Mouse (Mus musculus) heart, adult 11 months (tissue): Measurements from ENCODE around the gene Krt76.

ENCODE experiments used
- DNase-seq: peaks from one replicate; pipeline ENCODE4 v3.0.0; 2022

Krt76 gene

DNA sequence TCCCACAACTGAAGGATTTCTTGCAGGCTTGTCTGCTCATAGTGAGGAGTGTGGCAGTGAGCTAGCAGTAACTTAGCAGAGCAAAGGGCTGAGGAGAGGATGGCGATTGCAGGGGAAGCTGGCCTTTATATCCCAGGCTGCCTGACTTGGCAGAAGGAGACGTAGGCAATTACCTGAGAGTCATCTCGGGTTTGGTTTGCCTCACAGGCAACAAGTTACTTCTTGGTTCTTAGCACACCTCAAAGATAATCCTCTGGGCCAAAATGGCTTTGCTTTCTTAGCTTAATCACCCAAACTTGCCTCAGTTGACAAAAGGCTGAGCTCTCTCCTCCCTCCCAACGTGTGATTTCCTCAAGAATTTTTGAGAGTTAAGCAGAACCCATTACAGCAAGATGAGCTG, at the start of gene Krt76:
TSS of gene Krt76 (minus strand) at position 101 of the 400 bp plus-strand sequence.
- DNase-seq: no peak

DNA sequence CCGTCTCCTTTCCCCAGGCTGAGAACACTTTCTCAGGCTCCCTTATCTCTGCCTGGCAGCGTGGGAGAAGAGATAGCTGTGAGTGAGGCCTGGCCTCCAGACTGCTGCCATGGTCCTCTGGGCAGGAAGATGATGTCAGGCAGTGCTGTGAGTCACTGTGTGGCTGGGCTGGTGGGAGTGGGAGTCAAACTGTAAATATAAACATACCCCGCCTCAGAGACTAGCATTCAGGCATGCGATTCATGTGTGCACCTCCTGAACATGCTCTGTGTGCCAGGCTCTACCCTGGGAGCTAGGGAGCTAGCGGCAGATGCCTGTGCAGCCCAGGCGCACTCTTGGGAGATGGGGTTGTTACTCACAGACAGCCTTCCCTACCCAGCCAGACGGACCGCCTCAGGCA, 49.2 kb upstream of the Krt76 start:
- DNase-seq: no peak

DNA sequence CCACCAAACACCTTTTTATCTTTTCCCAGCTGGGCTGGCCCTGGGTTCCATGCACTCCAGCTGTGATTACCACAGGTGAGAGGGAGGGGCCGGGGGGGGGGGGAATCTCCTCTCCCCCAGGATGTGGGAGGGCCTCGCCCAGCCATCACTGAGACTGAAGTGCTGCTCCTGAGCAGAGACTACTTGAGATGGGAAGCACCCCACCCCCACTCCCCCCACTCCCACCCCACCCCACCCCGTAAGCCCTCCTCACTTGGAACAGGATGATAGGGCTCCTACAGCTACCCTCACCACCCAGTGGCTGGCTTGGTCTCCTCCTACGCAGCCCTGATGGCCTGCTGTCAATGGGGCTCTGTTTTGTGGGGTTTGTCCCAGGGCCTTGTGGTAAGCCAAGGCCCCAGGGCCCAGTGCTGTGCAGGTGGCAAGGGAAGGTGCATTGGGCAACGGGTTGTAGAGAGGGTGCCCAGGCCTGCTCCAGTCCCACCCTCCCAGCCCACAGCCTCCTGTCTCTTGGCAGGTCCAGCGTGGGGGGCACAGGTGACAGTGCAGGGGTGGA, 47.6 kb upstream of the Krt76 start, which contains the start of gene Krt79:
TSS of gene Krt79 (minus strand) at position 51 of the 556 bp plus-strand sequence.
- no peak for DNase-seq

DNA sequence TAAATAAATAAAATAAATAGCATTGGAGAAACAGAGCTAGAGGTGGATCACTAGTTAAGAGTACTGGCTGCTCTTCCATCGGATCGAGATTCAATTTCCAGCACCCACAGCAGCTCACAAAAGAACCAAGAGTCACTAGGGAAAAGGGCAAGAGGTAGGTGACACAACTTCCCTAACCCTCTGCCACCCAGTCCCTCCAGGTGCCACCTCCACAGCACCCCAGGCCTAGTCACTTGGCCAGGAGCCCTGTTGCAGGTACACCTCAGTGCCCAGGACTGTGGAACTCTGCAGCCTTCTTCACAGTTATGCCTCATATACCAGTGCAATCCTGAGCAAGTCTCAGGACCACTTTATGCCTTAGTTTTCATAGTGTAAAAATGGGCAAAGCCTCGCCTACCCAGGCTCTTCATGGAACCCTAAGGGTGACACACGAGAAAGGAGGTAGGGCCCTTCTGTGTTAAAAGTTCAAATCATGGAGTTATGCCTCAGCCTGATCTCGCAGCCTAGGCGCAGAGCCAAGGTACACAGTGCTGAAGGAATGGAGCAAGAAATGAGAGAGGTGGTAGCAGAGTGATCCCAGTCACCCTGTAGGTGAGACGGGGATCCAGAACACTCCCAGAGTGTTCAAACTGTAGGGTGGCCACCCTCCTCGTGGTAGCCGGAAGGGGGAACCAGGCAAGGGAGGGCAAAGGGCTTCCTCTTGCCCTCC, 46.0 kb upstream of the Krt76 start:
- DNase-seq: no peak

DNA sequence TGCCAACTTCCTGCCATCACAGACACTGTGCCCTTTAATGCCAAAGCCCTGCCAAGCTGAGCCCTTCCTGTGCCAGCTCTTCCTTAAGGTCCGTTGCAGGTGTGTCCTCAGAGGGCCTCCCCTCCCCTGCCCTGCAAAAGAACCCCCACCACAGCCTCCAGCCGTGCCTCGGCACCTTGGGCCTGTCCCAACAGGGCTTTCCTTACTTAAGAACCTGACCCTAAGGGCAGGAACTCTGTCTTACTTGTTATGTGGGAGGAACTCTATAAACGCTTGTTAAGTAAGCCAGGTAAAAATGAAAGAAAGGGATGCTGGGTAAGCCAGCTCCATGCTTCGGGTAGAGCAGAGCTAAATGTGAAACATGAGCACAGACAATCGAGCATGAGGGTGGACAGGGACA, 40.3 kb upstream of the Krt76 start:
- DNase-seq: no peak

DNA sequence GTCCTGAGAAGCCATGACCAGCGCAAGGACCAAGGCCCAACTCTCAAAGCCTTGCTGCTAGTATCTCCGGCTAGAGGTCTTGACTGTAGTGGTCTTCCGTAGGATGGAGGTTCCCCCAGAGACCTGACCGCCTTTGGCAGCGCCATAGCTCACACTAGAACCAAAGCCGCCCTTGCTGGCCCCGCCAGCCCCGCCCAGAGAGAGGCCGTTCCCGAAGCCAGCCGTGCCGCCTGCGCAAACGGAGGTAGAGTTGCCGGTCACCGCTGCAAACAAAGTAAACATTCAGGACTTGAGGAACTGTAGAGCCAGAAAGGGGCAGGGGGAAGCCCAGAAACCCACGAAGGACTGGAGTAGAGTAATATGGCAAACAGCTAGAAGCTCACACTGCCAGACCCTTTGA, 36.9 kb upstream of the Krt76 start:
- no peak for DNase-seq

DNA sequence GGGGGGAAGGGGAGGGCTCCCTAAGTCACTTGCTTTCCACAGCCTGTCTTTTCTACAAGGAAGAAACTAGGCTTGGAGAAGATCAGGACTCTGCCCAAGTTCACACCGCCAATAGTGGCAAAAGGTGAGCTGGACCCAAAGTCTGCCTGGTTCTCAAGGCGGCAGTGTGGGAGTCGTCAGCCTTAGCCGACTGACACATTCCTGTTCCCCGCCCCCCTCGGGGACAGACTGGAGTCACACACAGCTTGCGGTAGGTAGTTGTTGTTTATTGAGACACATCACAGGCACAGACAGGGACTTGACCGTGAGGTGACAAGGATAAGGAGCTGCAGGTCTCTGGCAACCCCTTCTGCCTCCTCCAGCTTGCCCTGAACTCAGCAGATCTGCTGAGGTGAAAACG, 36.4 kb upstream of the Krt76 start:
- DNase-seq: no peak

DNA sequence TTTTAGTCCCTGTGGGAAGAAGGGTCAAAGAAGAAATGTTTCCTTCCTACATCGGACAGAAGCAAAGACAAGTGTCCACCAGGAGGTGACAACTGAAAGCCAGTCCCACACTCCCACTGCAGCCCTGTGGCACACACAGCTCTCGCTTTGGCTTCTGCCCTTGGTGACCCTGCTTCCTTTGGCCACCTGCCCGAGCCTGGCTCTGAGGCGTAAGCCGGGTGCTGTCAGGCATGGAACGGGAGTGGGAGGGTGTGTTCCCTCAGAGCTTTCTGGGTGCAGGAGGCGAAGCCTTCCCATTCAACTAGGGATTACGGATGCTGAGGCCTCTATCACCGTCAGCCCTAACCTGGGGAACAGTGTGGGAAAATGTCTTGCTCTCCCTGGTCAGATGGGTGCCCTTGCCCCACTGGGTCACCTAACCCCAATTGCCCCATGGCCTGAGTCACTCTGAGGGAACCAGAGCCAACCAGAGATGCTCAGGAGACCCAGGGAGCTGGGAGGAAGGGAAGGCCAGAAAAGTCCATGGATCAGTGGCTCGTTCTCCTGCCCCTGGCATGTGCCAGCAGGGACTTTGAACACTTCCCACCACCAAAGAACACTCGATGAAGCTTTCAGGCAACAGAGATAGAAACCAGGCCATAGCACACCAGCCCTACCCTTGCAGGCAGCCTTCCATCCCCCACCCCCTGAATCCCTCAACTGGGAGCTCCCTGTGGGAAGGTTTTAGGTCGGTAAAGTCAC, 34.8 kb upstream of the Krt76 start:
- DNase-seq: peak; percentile 92

DNA sequence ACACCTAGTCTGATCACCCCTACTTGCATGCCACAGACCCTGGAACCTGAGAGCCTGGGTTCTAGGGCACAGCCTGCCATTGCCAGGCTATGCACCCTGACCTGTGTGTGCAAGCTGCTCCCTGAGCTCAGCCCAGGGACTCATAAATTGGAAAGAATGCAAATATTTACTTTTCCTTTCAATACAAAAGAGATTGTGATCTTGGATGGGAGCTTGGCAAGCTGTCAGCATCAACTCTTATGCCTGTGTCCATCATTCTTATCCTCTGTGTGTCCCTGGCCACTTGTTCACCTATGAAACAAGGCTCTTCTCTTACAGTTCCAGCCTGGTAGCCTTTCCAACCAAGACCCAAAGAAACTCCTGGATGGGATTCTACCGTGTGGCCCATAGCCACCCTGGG, 32.3 kb upstream of the Krt76 start:
- no peak for DNase-seq

DNA sequence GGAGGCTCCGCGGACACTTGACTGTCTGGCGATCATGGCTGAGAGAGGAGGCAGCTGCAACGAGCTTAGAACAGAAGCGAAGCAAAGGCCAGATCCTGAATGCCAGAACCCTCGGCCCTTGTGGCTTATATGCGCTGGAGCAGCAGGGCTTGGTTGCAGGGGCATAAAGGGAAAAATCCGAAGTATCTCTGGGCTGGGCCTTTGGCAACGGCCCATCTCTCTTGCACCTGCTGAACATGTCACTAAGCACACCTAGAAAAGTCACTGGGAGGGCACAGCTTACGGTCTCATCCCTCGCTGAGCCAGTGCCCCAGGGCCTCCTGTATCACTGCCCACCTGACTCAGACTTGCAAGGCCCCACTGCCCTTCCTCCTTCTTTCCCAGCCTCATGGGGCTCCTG, 31.9 kb upstream of the Krt76 start, which contains the start of gene Krt4:
TSS of gene Krt4 (minus strand) at position 101 of the 400 bp plus-strand sequence.
- DNase-seq: no peak

DNA sequence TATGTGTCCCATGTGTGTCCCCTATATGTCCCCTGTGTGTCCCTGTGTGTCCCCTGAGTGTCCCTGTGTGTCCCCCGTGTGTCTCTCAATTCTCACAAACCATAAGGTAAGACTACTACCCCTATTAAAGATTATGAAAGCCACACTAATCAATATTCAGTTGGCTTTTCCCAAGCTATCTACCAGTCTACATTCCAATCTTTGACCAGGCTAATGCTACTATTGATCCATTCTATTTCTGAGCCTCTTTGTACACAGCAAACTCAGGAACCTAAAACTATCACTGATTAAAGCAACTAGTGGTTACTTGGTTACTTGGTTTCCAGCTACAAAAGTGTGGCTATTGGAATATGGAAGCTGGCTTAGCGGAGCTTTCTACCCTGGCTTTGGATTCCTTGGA, 29.6 kb upstream of the Krt76 start:
- DNase-seq: no peak

DNA sequence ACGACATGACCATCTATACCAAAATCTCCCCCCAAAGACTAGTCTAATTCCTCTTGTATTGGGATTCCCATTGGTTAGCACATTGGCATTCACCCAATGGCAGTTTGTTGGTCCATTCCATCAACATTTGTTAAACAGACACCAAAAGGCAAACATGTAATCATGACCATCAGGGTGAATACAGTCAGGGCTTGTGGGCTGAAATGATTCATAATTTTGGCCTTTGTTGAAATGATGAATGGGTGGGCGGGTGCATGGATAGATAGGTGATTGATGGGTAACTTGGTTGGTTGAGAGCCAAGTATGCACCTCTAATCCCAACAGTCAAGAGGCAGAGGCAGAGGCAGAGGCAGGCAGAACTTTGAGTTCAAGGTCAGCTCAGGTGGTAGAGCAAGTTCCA, 23.4 kb upstream of the Krt76 start:
- DNase-seq: no peak

DNA sequence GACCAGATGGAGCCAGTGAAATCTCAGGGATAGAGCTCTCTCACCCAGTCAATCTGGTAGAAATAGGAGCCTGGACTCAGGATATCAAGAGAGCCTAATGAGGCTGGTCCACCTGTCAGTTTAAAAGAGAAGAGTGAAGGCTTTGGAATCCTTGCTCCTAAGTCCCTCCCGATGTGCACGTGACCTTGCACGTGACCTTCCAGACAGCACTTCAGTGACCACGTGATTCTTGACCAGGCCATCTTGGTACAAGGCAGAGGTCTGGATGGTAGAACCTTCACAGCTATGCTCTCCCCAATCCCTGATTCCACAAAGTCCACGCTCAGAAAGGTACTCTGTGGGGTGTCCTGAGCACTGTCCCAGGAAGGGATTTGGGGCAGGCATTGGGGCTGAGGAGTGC, 12.1 kb upstream of the Krt76 start:
- DNase-seq: no peak

DNA sequence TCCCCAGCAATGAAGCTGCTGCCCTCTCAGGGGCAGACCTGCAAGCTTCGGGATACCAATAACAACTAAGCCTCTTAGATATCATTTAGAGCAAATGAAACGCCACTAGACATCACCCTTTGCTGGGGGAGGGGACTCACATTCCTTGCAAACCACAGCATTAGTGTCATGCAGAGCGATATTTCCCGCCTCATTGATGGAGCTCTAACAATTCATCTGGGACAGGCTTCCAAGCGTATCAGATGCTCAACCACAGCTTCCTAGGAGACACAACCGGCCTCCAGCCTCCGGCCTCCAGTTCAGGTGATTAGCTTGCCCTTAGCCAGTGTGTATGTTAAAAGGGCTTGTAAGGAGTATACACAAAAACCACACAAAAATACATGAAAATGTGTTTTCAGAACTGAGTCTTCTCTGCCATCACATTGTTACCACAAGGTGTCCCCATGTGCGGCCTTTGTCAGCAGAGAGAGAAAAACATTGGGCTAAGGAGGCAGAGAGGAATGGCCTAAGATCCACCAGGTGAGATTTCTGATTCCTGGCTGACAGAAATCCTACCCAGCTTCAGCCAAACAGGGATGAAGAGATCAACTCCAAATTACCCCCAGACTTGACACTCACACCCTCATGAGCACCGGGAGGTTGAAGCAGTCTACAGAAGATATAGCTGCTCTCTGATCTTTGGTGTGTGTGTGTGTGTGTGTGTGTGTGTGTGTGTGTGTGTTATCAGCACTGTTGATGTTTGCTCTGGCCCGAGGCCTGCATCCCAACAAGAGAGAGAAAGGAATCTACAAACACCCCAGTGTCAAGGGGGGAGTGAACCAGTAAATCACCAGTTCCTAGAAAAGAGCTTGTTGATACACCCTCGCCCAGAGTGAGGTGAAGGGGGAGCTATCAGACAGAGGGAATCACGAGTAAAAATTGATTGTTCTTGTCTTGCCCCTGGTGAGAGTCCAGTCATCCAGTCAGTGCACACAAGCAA, 9.7 kb upstream of the Krt76 start:
- DNase-seq: no peak

DNA sequence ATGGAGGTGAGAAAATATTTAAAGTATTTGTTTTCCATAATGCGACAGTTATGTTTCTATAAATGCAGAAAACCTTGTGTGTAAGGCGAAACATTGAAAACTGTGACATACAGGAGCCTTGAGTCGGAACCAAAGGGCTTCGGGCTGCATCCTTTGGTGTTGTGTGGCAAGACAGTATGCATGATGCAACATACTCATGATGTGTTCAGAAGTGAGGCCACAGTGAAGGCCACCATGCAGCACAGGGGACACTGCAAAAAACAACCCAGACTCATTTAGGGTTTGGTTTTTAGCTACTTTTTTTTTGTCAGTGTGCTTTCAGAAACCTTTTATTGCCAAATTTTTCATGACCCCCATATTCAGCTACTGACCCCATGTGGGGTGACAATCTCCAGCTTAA, 2.5 kb upstream of the Krt76 start:
- no peak for DNase-seq

DNA sequence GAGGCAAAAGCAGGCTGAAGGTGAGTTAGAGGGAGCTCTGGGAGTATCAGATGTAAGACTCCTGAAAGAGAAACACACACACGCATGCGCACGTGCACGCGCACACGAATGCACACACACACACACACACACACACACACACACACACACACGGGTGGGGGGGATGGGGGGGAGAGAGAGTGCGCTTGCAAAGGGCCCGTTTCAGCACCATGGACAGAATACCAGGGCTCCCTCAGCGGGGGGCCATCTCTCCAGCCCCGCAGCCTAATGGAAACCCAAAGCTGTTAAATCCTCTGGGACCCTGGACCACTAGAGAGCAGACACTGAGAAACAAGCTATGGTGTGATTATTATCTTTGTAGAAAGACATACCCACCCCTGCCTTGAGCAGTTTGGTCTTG, 12.9 kb downstream of the Krt76 start:
- no peak for DNase-seq

DNA sequence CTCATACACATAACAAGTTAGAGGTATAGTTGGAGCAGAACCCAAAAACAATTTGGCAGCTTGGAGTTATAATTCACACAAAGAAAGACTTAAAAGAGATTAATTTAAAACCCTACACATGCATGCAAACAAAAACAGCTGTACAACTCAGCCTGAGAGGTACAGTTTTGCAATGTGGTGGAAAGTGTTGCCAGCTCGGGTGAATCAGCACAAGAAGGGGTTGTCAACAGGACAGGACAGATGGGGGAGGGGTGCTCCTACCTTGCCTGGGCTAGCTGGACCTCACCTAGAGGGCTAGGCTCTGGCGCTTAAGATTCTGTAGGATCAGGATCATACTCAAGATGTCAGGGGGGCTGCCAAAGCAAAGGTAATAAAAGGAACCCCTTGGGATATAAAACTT, 14.7 kb downstream of the Krt76 start:
- DNase-seq: no peak

DNA sequence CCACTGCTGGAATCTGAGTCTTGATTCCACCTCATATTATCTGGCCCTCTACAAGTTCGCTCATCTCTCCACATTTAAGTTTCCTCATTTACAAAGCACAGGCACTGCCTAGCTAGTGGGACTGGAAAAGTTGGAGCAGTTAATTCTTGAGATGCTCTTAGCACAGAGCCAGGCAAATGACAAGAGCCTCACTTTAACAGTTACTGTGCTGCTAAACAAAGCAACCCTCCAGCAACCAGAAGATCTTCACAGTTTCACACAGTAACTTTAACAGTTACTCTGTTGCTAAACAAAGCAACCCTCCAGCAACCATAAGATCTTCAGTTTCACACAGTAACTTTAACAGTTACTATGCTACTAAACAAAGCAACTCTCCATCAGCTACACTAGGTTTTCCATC, 18.3 kb downstream of the Krt76 start:
- no peak for DNase-seq

DNA sequence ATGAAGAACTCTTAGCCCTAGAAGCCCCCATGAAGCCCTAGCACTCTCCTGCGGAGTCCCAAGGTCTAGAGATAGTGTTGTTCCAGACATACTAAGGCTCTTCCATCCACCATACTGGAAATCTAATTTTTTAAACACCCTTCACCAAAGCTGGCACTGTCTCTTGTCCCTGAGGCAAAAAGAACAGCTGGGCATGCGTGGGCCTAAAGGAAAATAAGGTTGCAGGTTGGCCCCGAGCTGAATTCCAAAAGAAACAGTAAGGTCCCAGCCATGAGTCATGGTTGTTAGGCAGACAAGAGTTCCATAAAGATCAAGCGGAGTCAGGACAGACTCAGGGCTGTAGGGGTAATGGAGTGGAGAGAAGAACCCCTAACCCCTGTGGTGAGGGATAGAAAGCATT, 19.5 kb downstream of the Krt76 start:
- DNase-seq: no peak

DNA sequence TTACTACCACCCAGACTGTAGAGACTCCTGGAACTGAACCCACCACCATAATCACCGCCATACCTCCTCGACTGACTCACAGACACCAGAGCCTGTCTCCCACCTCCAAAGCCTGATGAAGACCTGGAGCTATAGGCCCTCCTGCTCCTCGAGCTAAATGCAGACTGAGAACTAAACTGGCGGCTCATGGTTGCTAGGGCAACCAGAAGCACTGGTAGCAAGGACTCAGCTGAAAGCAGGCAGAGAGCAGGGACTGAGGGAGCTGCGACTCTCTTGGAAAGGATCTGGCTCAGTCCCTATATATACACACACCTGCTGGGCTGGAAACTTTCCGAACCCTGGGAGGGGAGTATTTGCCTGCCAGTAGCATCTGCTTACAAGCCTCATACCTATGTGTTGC, 23.3 kb downstream of the Krt76 start, which contains the start of gene Krt77:
TSS of gene Krt77 (minus strand) at position 275 of the 400 bp plus-strand sequence.
- DNase-seq: no peak

DNA sequence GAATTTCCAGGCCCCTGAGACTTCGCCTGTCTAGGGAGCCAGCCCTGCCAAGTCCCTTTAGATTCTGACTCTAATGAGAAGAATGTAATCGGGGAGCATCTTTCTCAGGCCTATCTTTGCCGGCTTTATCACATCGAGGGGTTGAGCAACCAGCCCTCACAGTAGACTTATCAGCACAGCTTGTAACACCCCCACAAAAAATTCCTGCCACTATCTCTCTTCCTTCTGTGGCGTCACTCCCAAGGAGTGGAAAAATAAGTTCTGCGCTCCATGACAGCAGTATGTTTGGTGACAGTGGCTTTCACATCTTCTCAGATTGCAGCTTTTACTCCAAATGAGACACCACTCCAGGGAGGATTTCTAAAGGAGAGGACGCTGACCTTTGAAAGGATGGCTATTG, 26.0 kb downstream of the Krt76 start:
- no peak for DNase-seq

DNA sequence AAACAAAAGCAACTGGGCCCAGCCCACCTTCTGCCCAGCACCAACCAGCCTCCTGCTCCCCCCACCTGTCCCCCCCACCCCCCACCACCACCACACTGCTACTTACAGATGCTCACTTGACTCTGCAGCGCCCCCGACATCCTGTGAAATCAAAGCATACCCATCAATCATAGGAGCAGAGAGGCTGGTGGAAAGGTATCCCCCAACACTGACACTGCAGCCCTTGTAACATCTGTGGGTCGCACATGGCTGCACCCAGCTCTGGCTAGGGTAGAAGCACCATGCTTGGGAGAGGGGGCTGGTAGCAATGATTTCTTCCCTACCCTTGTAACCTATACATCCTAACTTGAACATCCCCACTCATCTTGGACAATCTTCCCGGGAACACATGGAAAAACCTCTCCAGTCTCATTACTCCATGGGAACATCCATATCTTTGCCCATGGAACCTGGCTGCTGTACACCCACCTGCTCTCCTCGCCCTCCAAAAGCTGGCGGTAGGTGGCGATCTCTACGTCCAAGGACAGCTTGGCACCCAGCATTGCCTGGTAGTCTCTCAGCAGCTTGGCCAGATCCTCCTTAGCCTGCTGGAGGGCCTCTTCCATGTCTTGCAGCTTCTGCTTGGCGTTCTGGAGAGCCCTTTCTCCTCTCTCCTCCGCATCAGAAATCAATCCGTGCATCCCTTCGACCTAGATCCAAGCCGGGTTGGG, 32.1 kb downstream of the Krt76 start:
- no peak for DNase-seq
